Mouse (Mus musculus) R1 (cell line): ENCODE data around the gene Cabcoco1.

ENCODE experiments used
- DNase-seq: peaks from one replicate; pipeline ENCODE4 v3.0.0-alpha.2; 2018; ENCODE audit warnings: low read depth, low spot score

The Cabcoco1 gene

GRCm38 (mm10) chr10:68435754-68436153 lies 105.9 kb downstream of the Cabcoco1 start:
- DNase-seq, result no peak

GRCm38 (mm10) chr10:68435001-68435560 lies 106.6 kb downstream of the Cabcoco1 start:
- no peak for DNase-seq

GRCm38 (mm10) chr10:68434045-68434639 lies 107.6 kb downstream of the Cabcoco1 start:
- no peak for DNase-seq

GRCm38 (mm10) chr10:68431346-68431745 lies 110.3 kb downstream of the Cabcoco1 start:
- DNase-seq, result no peak

GRCm38 (mm10) chr10:68430929-68431328 lies 110.8 kb downstream of the Cabcoco1 start:
- DNase-seq, result no peak

GRCm38 (mm10) chr10:68420393-68420920 lies 121.2 kb downstream of the Cabcoco1 start:
- DNase-seq, result no peak

- DNase-seq, result no peak
Measured at GRCm38 (mm10) chr10:68419893-68420292, 121.8 kb downstream of the Cabcoco1 start.

GRCm38 (mm10) chr10:68417074-68417790 lies 124.5 kb downstream of the Cabcoco1 start:
- DNase-seq, result no peak

GRCm38 (mm10) chr10:68405936-68406335 lies 135.8 kb downstream of the Cabcoco1 start:
- DNase-seq, result no peak

GRCm38 (mm10) chr10:68396786-68397185 lies 144.9 kb downstream of the Cabcoco1 start:
- no peak for DNase-seq

GRCm38 (mm10) chr10:68396083-68396482 lies 145.6 kb downstream of the Cabcoco1 start:
- no peak for DNase-seq

GRCm38 (mm10) chr10:68391640-68392039 lies 150.1 kb downstream of the Cabcoco1 start:
- DNase-seq, result no peak

- no peak for DNase-seq
Measured at GRCm38 (mm10) chr10:68388802-68389201, 152.9 kb downstream of the Cabcoco1 start.

GRCm38 (mm10) chr10:68388138-68388537 lies 153.6 kb downstream of the Cabcoco1 start:
- DNase-seq, result no peak
